Mouse (Mus musculus): ENCODE measurements around the gene Cryl1. TPM values are rescaled to one million over a fixed set of nuclear protein-coding genes. Genes with fewer than 3 reads are reported as not detected.

Gene Cryl1
- polyA plus RNA-seq, 1 experiment from 2014 or later: 16.6 TPM

DNA sequence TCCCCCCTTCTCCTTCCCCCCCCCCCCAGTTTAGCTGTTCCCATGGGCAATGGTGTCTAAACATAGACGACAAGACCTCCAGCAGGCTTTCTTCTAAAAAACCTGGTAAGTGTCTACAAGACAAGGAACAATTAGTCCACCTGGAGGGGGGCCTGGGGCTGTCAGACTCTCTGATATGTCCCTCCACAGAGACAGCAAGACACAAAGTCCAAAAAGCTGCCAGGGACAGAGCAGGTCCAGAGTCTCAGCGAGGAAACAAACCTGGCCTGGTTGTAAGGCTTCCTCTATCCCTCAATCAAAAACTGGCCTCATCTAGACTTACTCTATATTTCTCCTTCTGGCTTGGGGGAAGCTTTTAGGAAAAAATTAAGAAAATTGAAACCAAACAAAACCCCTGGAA is 115.7 kb downstream of the Cryl1 start:
- H3K9me3 ChIP-seq (replicated peaks; ENCODE audit: control insufficient read depth, low read length): no peaks in the 10 kb centered on the region
- 47% methylated on average over 2 of the region's 2 CpGs for WGBS
- no peak for ATAC-seq (replicated peaks; ENCODE audit: extremely low read depth, insufficient read depth, low FRiP score)
- H3K36me3 ChIP-seq (ENCODE audit: control insufficient read depth, insufficient read depth): no peaks in the 10 kb centered on the region
- H3K4me1 ChIP-seq (ENCODE audit: control insufficient read depth, insufficient read depth, low read length): 0 out of 2 replicates have a peak, but pooled peaks cover 2% of the 10 kb centered on the region
- H3K9ac ChIP-seq (ENCODE audit: low read length): no peak overlapping the region
- no peak overlapping the region for H3K4me3 ChIP-seq (ENCODE audit: low read length)
- no peak overlapping the region for H3K27ac ChIP-seq (ENCODE audit: low read length)
- no peak overlapping the region for H3K4me2 ChIP-seq (ENCODE audit: low read depth, low read length)
- H3K27me3 ChIP-seq (ENCODE audit: control insufficient read depth, insufficient read depth, low read length): no peaks in the 10 kb centered on the region

GRCm38 (mm10) chr14:57280835-57281234 is 117.5 kb downstream of the Cryl1 start:
- Histone ChIP-seq H3K4me1 (ENCODE audit: control insufficient read depth, insufficient read depth, low read length) (0 out of 2 replicates have a peak, but pooled peaks cover 2% of the 10 kb centered on the region), H3K36me3 (ENCODE audit: control insufficient read depth, insufficient read depth) (no peaks in the 10 kb centered on the region), H3K4me3 (ENCODE audit: low read length) (no peak overlapping the region), H3K9ac (ENCODE audit: low read length) (no peak overlapping the region), H3K27me3 (ENCODE audit: control insufficient read depth, insufficient read depth, low read length) (no peaks in the 10 kb centered on the region), H3K9me3 (replicated peaks; ENCODE audit: control insufficient read depth, low read length) (no peaks in the 10 kb centered on the region), H3K4me2 (ENCODE audit: low read depth, low read length) (no peak overlapping the region), H3K27ac (ENCODE audit: low read length) (no peak overlapping the region)
- no peak for ATAC-seq (replicated peaks; ENCODE audit: extremely low read depth, insufficient read depth, low FRiP score)
- 78% methylated on average over 3 of the region's 3 CpGs for WGBS

DNA sequence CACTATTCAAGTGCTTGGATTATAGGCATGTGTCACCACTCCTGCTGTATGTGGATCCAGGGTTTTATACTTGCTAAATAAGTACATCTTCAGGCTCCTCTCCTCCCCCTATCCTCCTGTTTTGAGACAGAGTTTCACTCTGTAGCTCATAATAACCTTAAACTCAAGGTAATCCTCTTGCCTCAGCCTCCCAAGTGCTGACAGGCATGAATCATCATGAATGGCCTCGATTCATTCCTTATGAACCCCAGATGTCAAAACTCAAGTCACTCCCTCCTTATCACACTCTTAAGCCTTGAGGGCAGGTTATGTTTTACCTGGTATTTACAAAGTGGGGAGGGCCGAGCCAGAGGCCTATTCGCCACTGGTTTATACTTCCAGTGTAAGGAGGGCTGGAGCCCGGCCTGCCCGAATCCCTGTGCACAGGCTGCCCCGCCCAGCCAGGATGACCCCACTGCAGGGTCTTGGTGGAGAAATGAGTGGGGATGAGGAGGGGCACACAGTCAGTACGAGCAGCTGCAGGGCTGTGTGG is 121.8 kb downstream of the Cryl1 start:
- Histone ChIP-seq H3K4me2 (ENCODE audit: low read depth, low read length) (no peak overlapping the region), H3K9ac (ENCODE audit: low read length) (no peak overlapping the region), H3K27me3 (ENCODE audit: control insufficient read depth, insufficient read depth, low read length) (no peaks in the 10 kb centered on the region), H3K27ac (ENCODE audit: low read length) (no peak overlapping the region), H3K9me3 (replicated peaks; ENCODE audit: control insufficient read depth, low read length) (no peaks in the 10 kb centered on the region), H3K4me3 (ENCODE audit: low read length) (no peak overlapping the region), H3K36me3 (ENCODE audit: control insufficient read depth, insufficient read depth) (no peaks in the 10 kb centered on the region), H3K4me1 (ENCODE audit: control insufficient read depth, insufficient read depth, low read length) (no peaks in the 10 kb centered on the region)
- ATAC-seq (replicated peaks; ENCODE audit: extremely low read depth, insufficient read depth, low FRiP score): no peak
- 72% methylated on average over 7 of the region's 7 CpGs for WGBS

GRCm38 (mm10) chr14:57272341-57272740 is 126.0 kb downstream of the Cryl1 start:
- Histone ChIP-seq H3K27ac (ENCODE audit: low read length) (no peak overlapping the region), H3K4me3 (ENCODE audit: low read length) (no peak overlapping the region), H3K9me3 (replicated peaks; ENCODE audit: control insufficient read depth, low read length) (no peaks in the 10 kb centered on the region), H3K9ac (ENCODE audit: low read length) (no peak overlapping the region), H3K4me2 (ENCODE audit: low read depth, low read length) (no peak overlapping the region), H3K36me3 (ENCODE audit: control insufficient read depth, insufficient read depth) (no peaks in the 10 kb centered on the region), H3K27me3 (ENCODE audit: control insufficient read depth, insufficient read depth, low read length) (no peaks in the 10 kb centered on the region), H3K4me1 (ENCODE audit: control insufficient read depth, insufficient read depth, low read length) (no peaks in the 10 kb centered on the region)
- 88% methylated on average over 1 of the region's 1 CpGs for WGBS
- ATAC-seq (replicated peaks; ENCODE audit: extremely low read depth, insufficient read depth, low FRiP score): no peak

GRCm38 (mm10) chr14:57271861-57272260 is 126.5 kb downstream of the Cryl1 start:
- 60% methylated on average over 1 of the region's 1 CpGs for WGBS
- Histone ChIP-seq H3K4me3 (ENCODE audit: low read length) (no peak overlapping the region), H3K4me2 (ENCODE audit: low read depth, low read length) (no peak overlapping the region)

GRCm38 (mm10) chr14:57268900-57269299 is 129.4 kb downstream of the Cryl1 start:
- Histone ChIP-seq H3K36me3 (ENCODE audit: control insufficient read depth, insufficient read depth) (no peaks in the 10 kb centered on the region), H3K9me3 (replicated peaks; ENCODE audit: control insufficient read depth, low read length) (no peaks in the 10 kb centered on the region), H3K9ac (ENCODE audit: low read length) (no peak overlapping the region), H3K4me3 (ENCODE audit: low read length) (no peak overlapping the region), H3K27ac (ENCODE audit: low read length) (no peak overlapping the region), H3K27me3 (ENCODE audit: control insufficient read depth, insufficient read depth, low read length) (no peaks in the 10 kb centered on the region), H3K4me2 (ENCODE audit: low read depth, low read length) (no peak overlapping the region), H3K4me1 (ENCODE audit: control insufficient read depth, insufficient read depth, low read length) (no peaks in the 10 kb centered on the region)
- 75% methylated on average over 3 of the region's 3 CpGs for WGBS
- ATAC-seq (replicated peaks; ENCODE audit: extremely low read depth, insufficient read depth, low FRiP score): no peak

More at GRCm38 (mm10) chr14:57271861-57272260, 126.5 kb downstream of the Cryl1 start:
- no peak for ATAC-seq (replicated peaks; ENCODE audit: extremely low read depth, insufficient read depth, low FRiP score)
- H3K27me3 ChIP-seq (ENCODE audit: control insufficient read depth, insufficient read depth, low read length): no peaks in the 10 kb centered on the region
- H3K9me3 ChIP-seq (replicated peaks; ENCODE audit: control insufficient read depth, low read length): no peaks in the 10 kb centered on the region
- H3K36me3 ChIP-seq (ENCODE audit: control insufficient read depth, insufficient read depth): no peaks in the 10 kb centered on the region
- H3K27ac ChIP-seq (ENCODE audit: low read length): no peak overlapping the region
- no peak overlapping the region for H3K9ac ChIP-seq (ENCODE audit: low read length)
- no peaks in the 10 kb centered on the region for H3K4me1 ChIP-seq (ENCODE audit: control insufficient read depth, insufficient read depth, low read length)

DNA sequence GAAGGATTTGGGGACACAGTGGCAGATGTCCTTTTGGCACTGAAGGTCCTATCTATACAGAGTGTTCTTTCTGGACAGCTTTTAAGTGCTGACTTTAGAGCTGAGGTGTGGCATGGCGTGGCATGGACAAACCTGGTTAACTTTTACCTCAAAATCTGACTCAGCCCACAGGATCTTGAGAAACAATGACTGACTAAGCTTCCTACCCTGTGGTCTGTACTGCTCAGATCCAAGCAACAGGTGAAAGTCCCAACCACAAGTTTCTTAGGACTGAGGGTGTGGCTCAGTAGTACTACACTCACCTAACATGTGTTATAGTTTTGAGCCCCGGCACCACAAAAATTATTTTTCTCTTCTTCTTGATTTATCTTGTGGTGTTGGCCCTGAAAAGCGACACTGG is 130.0 kb downstream of the Cryl1 start:
- 80% methylated on average over 3 of the region's 3 CpGs for WGBS
- no peaks in the 10 kb centered on the region for H3K27me3 ChIP-seq (ENCODE audit: control insufficient read depth, insufficient read depth, low read length)
- H3K4me1 ChIP-seq (ENCODE audit: control insufficient read depth, insufficient read depth, low read length): no peaks in the 10 kb centered on the region; the same call in 1 of the 2 replicates
- no peaks in the 10 kb centered on the region for H3K36me3 ChIP-seq (ENCODE audit: control insufficient read depth, insufficient read depth)
- H3K27ac ChIP-seq (ENCODE audit: low read length): no peak overlapping the region
- no peak for ATAC-seq (replicated peaks; ENCODE audit: extremely low read depth, insufficient read depth, low FRiP score)
- no peaks in the 10 kb centered on the region for H3K9me3 ChIP-seq (replicated peaks; ENCODE audit: control insufficient read depth, low read length)
- H3K4me3 ChIP-seq (ENCODE audit: low read length): no peak overlapping the region
- no peak overlapping the region for H3K9ac ChIP-seq (ENCODE audit: low read length)
- no peak overlapping the region for H3K4me2 ChIP-seq (ENCODE audit: low read depth, low read length)

DNA sequence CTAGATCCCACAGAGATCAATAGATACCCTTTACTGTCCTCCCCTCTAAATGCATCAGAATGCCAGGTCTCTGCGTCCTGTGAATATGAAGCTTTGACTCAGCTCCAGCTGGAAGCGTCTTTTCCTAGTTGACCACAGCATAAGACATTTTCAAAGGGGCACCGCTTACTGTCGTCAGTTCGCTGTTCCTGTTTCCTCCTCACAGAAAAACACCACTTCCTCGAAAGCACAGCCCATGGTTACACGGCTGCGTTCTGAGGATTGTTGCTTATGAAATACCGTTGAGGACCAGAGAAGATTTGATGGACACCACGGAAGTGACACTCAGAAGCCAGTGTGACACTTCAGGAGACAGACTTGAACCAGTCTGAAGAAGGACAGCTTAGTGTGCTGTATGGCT is 134.4 kb downstream of the Cryl1 start:
- 59% methylated on average over 10 of the region's 10 CpGs for WGBS
- Histone ChIP-seq H3K9ac (ENCODE audit: low read length) (no peak overlapping the region), H3K36me3 (ENCODE audit: control insufficient read depth, insufficient read depth) (no peaks in the 10 kb centered on the region), H3K27ac (ENCODE audit: low read length) (no peak overlapping the region), H3K9me3 (replicated peaks; ENCODE audit: control insufficient read depth, low read length) (no peaks in the 10 kb centered on the region), H3K27me3 (ENCODE audit: control insufficient read depth, insufficient read depth, low read length) (no peaks in the 10 kb centered on the region), H3K4me1 (ENCODE audit: control insufficient read depth, insufficient read depth, low read length) (no peaks in the 10 kb centered on the region; the same call in 1 of the 2 replicates), H3K4me3 (ENCODE audit: low read length) (no peak overlapping the region), H3K4me2 (ENCODE audit: low read depth, low read length) (no peak overlapping the region)
- no peak for ATAC-seq (replicated peaks; ENCODE audit: extremely low read depth, insufficient read depth, low FRiP score)

DNA sequence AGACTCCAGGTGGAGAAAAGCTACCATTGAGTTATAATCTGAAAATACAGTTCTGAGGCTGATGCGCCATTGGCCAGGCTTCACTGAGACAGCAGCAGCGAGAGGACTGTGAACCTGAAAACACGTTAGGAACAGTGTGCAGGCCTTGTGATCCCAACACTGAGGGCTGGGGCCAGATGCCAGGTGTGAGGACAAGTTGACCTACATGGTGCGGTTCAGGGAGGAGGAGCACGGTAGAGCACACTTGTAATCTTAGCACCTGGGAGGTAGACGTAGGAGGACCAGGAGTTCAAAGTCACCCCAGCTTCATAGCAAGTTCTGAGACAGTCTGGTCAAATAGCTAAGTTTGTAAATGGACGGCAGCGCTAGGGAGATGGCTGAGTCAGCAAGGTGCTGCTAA is 139.0 kb downstream of the Cryl1 start:
- no peak for ATAC-seq (replicated peaks; ENCODE audit: extremely low read depth, insufficient read depth, low FRiP score)
- no peak overlapping the region for H3K27ac ChIP-seq (ENCODE audit: low read length)
- no peak overlapping the region for H3K4me2 ChIP-seq (ENCODE audit: low read depth, low read length)
- no peak overlapping the region for H3K9ac ChIP-seq (ENCODE audit: low read length)
- H3K4me3 ChIP-seq (ENCODE audit: low read length): no peak overlapping the region
- WGBS: 78% methylated on average over 8 of the region's 8 CpGs
- H3K36me3 ChIP-seq (ENCODE audit: control insufficient read depth, insufficient read depth): no peaks in the 10 kb centered on the region
- peaks cover 5% of the 10 kb centered on the region; the same call in 1 of the 2 replicates for H3K9me3 ChIP-seq (replicated peaks; ENCODE audit: control insufficient read depth, low read length)
- H3K27me3 ChIP-seq (ENCODE audit: control insufficient read depth, insufficient read depth, low read length): no peaks in the 10 kb centered on the region
- H3K4me1 ChIP-seq (ENCODE audit: control insufficient read depth, insufficient read depth, low read length): no peaks in the 10 kb centered on the region; the same call in 1 of the 2 replicates
